ENCODE assay signal across 20 mouse cellular contexts in the genomic region with DNA sequence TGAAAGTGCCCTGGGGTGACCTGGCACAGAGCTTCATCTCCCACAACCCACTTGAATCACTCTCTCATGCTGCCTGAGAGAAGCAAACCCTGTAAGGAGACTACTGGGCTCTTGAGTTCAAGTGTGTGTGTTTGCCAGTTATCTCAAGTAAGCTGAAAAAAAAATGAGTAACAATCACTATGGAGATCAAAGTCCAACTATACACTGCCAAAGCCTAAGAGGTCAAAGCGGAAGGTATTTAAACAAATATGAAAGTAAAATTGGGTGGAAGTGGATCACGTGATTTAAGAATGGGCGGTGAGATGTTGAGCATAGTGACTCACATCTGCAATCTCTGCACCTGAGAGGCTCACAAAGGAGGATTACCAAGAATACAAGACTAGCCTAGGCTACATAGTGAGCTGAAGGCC. TPM values are rescaled to one million over a fixed set of nuclear protein-coding genes. Genes with fewer than 3 reads are reported as not detected.
DNase-seq lines count a peak whose midpoint lies in the region; TF ChIP-seq lines count a peak whose summit lies in the region.
"Had no signal": no experiment of that assay in that cellular context is flagged by ENCODE, and none has a peak within 500 bp of the region (broad histone marks: within the 10 kb centered on the region; RNA-seq: fewer than 3 reads in every experiment).

No protein-coding gene starts in this region.

- H3K4me3 ChIP-seq in lung, adult 2 months (replicated peaks; ENCODE audit: extremely low read depth, low read depth, low read length), result no peak overlapping the region
- H3K4me3 ChIP-seq: embryonic facial prominence, embryonic 13.5 days; kidney, embryonic 15.5 days; liver, embryonic 13.5 days; megakaryocyte, embryonic 14.5 days; midbrain, embryonic 15.5 days had no signal

- peak; percentile 70 for DNase-seq in heart, adult 11 months
- no peak for DNase-seq in heart, postnatal 14 days
- peak; percentile 44 for DNase-seq in lung, adult 2 months
- peak; percentile 87 for DNase-seq in lung, postnatal 36 days
- no peak for DNase-seq in embryo, embryonic 9.5 days (ENCODE audit: extremely low spot score)
- DNase-seq in B cell, adult 2 months, result no peak
- DNase-seq in kidney, adult 8-10 months, result no peak
- no peak for DNase-seq in adrenal gland, adult 18-20 months (ENCODE audit: low spot score in 2 of 2)
- DNase-seq: adrenal gland, postnatal 36 days; cerebellum, adult 2 months; gastrocnemius, postnatal 10 days; heart, postnatal 10 days; layer of hippocampus, postnatal 36 days; left cerebral cortex, postnatal 4 days; liver, embryonic 13.5 days; retina, postnatal 1 day had no signal

- no peak for TF ChIP-seq CTCF in lung, adult 2 months (IDR thresholded peaks at IDR 0.05; ENCODE audit: insufficient read depth, low read length)

- intact Hi-C loops in heart, postnatal 14 days (cut with DNase I), result no loop called here

- 60% methylated on average over 3 of the region's 3 CpGs for WGBS in lung, adult 2 months

- H3K4me1 ChIP-seq in lung, adult 2 months (ENCODE audit: control insufficient read depth, insufficient read depth, low read length), result no peaks in the 10 kb centered on the region; the same call in 1 of the 2 replicates

- TF ChIP-seq POLR2A in lung, adult 2 months (IDR thresholded peaks at IDR 0.05; ENCODE audit: borderline replicate concordance, extremely low read depth, low read depth, low read length), result no peak

RNA-seq across cellular contexts. Expression of a gene that starts 9.4 kb away (rescaled TPM):
- total RNA-seq in heart, postnatal 14 days (2021), result 1 to 10 TPM; 3.8 to 4.7 TPM
- polyA plus RNA-seq in lung, adult 2 months (2012; rRNA removed), result 7.2 and 8.5 TPM in 2 replicates
- 1 to 10 TPM; 8.3 to 9.7 TPM for total RNA-seq in adrenal gland, adult 18-20 months (2021)

Comparison
In these comparisons a context has a peak if more than half of its experiments do, and no peak if none do; other contexts are left out.
1. DNase-seq: peak in heart, adult 11 months (single experiment), lung, adult 2 months (single experiment) and lung, postnatal 36 days (single experiment); none in heart, postnatal 14 days (0 of 2), embryo, embryonic 9.5 days (single experiment), B cell, adult 2 months (0 of 2), kidney, adult 8-10 months (0 of 2) and adrenal gland, adult 18-20 months (0 of 2).